Mouse (Mus musculus) heart, adult 2 months (tissue): ENCODE measurements around the gene Thg1l. TPM values are rescaled to one million over a fixed set of nuclear protein-coding genes. Genes with fewer than 3 reads are reported as not detected.

Experiments
- DNase-seq, 2 experiments: peaks; one replicate each; pipeline ENCODE4 v3.0.0; 2021
- H3K27ac ChIP-seq: fragments of 200-600 bp; 2 replicates; pipeline ENCODE4 v1.8.1; 2022
- H3K27me3 ChIP-seq: fragments of 200-500 bp; 2 replicates; pipeline ENCODE4 v1.6.1; 2012; ENCODE audit warnings: mild to moderate bottlenecking, low read length, inconsistent platforms, mixed read lengths; ENCODE audit not compliant: control insufficient read depth, insufficient read depth
- H3K36me3 ChIP-seq: fragments of 200-500 bp; 2 replicates; pipeline ENCODE4 v1.6.1; 2012; ENCODE audit warnings: low read length, inconsistent platforms; ENCODE audit not compliant: control insufficient read depth, insufficient read depth
- H3K4me1 ChIP-seq: fragments of 200-500 bp; 2 replicates; pipeline ENCODE4 v1.6.1; 2011; ENCODE audit warnings: low read length; ENCODE audit not compliant: control insufficient read depth, insufficient read depth
- H3K4me3 ChIP-seq: fragments of 200-600 bp; 2 replicates; pipeline ENCODE4 v1.8.1; 2022
- H3K79me2 ChIP-seq: fragments of 200-500 bp; replicated peaks from 2 replicates; pipeline ENCODE4 v1.6.1; 2012; ENCODE audit warnings: mild to moderate bottlenecking, inconsistent platforms, low read length, moderate library complexity, mixed read lengths; ENCODE audit not compliant: control insufficient read depth, insufficient read depth
- H3K9ac ChIP-seq: fragments of 200-500 bp; 2 replicates; pipeline ENCODE4 v1.6.1; 2012; ENCODE audit warnings: low read depth, mild to moderate bottlenecking, control low read depth, inconsistent platforms, low read length, mixed read lengths
- CTCF ChIP-seq: fragments of 200-600 bp; IDR thresholded peaks from 2 replicates; pipeline ENCODE4 v1.8.1; 2022; ENCODE audit warnings: antibody characterized with exemption, mild to moderate bottlenecking, moderate library complexity
- EP300 ChIP-seq: fragments of 200-500 bp; IDR thresholded peaks from 2 replicates; pipeline ENCODE4 v1.6.1; 2011; ENCODE audit warnings: low read depth, low read length, control low read depth; ENCODE audit not compliant: insufficient read depth
- POLR2A ChIP-seq: fragments of 200-500 bp; IDR thresholded peaks from 2 replicates; pipeline ENCODE4 v1.6.1; 2011; ENCODE audit warnings: mild to moderate bottlenecking, low read depth, low read length, control low read depth; ENCODE audit not compliant: insufficient read depth
- WGBS: fragments of 180-500 bp; shearing (Covaris S2); methylation state at CpG from one replicate; pipeline ENCODE4 v1.1.7; 2018; 5-methylcytosine and 5-hydroxymethylcytosine counted together
- intact Hi-C: fragments of 180-260 bp; cut with DNase I; formaldehyde crosslinking; loops from one replicate; pipeline ENCODE4 v1.15.1; 2025
- polyA plus RNA-seq: library from polyadenylated mRNA; depleted of rRNA; stranded (reverse); fragments of >200 nt; gene quantifications from 2 replicates; pipeline ENCODE4 v1.2.3, GENCODE M21; 2012; rRNA removed
- total RNA-seq, 2 experiments: library from RNA; stranded (reverse); gene quantifications; 2 replicates each; pipeline ENCODE4 v1.2.3; 2021

The Thg1l gene
- total and polyA plus RNA-seq, 3 experiments, result 5.7 to 6.0 (median 5.9) TPM

DNA sequence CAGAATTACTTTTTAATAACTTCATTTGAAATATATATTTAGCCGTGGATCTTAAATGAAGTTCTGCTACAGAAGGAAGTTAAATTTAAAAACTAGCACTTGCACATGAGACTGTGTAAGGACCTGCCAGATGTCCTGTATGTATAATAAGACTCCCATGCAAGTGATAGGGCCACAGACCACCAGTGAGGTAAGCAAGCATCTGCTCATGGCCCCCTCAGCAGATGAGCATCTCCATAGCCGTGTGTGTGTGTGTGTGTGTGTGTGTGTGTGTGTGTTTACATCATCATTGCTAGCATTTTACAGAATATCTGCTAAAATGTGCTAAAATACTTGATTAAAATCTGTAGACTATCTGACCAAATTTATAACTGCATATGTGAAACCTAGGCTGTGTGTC lies 57.9 kb downstream of the Thg1l start:
- Histone ChIP-seq H3K36me3 (peaks cover 2% of the 10 kb centered on the region; the same call in 1 of the 2 replicates), H3K79me2 (no peaks in the 10 kb centered on the region), H3K4me1 (peaks cover 1% of the 10 kb centered on the region), H3K27ac (no peak overlapping the region), H3K27me3 (no peaks in the 10 kb centered on the region), H3K4me3 (no peak overlapping the region), H3K9ac (no peak overlapping the region)
- DNase-seq, result no peak
- intact Hi-C loops, result no loop called here
- TF ChIP-seq EP300, result no peak
- no peak for TF ChIP-seq CTCF
- TF ChIP-seq POLR2A, result no peak
- 82% methylated on average over 2 of the region's 2 CpGs for WGBS

Other genes with a start within 250 kb of the Thg1l start
- gene Clint1, start 103.4 kb downstream of the Thg1l start, total RNA-seq, result 10 to 100 TPM; 42.0 to 45.7 TPM
- 29.5 and 41.1 TPM in 2 replicates for gene Clint1, start 103.4 kb downstream of the Thg1l start, polyA plus RNA-seq
- 1 to 10 TPM; 3.4 to 4.0 TPM for gene Lsm11, start 10.6 kb downstream of the Thg1l start, total RNA-seq
- 2.0 and 3.8 TPM in 2 replicates for gene Lsm11, start 10.6 kb downstream of the Thg1l start, polyA plus RNA-seq
- gene Sox30, start 24.8 kb upstream of the Thg1l start, total RNA-seq, result under 1 TPM; 0.16 to 0.18 TPM
- gene Sox30, start 24.8 kb upstream of the Thg1l start, polyA plus RNA-seq, result 0.09 and 0.14 TPM in 2 replicates
- 1 to 10 TPM; 1.2 to 1.6 TPM for gene Gm12166, start 96.8 kb upstream of the Thg1l start, total RNA-seq
- gene Gm12166, start 96.8 kb upstream of the Thg1l start, polyA plus RNA-seq, result 4.4 and 4.6 TPM in 2 replicates
- 10 to 100 TPM; 21.9 to 63.9 TPM for gene Adam19, start 100.5 kb upstream of the Thg1l start, total RNA-seq
- 17.7 and 32.1 TPM in 2 replicates for gene Adam19, start 100.5 kb upstream of the Thg1l start, polyA plus RNA-seq
- gene Nipal4, start 211.0 kb upstream of the Thg1l start, total RNA-seq, result under 1 TPM; 0.11 to 0.18 TPM
- 0.18 and 0.20 TPM in 2 replicates for gene Nipal4, start 211.0 kb upstream of the Thg1l start, polyA plus RNA-seq